Mouse (Mus musculus) mesoderm, embryonic 11.5 days (tissue): ENCODE results near the gene Cdc7.
"Not testable (repeated sequence)": the region's sequence is repeated elsewhere in the genome, so short reads cannot be mapped to it uniquely, and the experiment has no call there.

Experiments
- DNase-seq: peaks from one replicate; pipeline ENCODE4 v3.0.0-alpha.2; 2012; ENCODE audit warnings: low read depth, low spot score

Cdc7 gene

GRCm38 (mm10) chr5:106963584-106964512 lies at the start of gene Cdc7:
Gene Cdc7 (plus strand): TSS chr5:106964322.
- DNase-seq: peak; percentile 97

- DNase-seq: no peak
Measured at GRCm38 (mm10) chr5:106919315-106919714, 44.8 kb upstream of the Cdc7 start.

DNA sequence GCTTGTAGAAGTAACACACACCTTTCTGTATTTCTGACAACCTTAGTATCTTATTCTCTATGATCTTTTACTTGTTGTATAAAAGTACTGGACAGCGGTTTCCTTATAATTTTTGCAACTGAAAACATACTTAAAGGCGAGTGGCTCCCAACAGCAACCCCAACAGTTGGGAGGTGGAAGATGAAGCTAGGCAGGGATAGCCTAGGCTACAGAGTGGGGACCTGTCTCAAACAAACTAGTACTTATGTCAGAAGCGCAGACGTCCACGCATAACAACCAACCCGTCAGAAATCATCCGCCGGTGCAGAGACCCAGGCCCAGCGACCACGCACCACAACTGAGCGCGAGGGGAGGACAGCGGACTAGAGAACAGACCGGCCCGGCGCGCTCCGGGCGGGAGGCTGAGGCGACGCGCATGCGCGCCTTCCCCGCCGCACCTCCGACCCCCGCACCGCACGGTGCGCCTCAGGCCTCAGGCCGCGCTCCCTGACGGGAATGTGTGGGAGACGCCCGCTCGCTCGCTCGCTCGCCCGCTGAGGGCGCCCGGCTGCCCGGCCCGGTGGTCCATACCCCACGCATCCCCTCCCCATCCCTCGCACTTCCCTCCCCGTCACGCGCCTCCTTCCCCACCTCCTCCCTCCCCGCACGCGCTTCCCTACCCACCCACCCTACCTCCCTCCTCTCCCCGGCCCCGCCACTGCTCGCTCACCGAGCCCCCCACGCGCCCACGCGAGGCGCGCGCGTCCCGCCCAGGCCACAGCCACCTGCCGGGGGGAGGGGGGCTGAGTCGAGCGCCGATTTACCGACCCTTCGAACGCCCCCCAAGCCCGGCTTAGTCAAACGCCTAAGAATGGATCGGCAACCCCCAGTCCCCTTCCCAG lies 38.4 kb upstream of the Cdc7 start, which contains the start of gene Hfm1:
Gene Hfm1, minus strand, starts transcription at position 834 of the 881 bp plus-strand sequence.
- peak; percentile 89 for DNase-seq

- DNase-seq: peak; percentile 18
Measured at GRCm38 (mm10) chr5:106926369-106926686, 37.8 kb upstream of the Cdc7 start.

DNA sequence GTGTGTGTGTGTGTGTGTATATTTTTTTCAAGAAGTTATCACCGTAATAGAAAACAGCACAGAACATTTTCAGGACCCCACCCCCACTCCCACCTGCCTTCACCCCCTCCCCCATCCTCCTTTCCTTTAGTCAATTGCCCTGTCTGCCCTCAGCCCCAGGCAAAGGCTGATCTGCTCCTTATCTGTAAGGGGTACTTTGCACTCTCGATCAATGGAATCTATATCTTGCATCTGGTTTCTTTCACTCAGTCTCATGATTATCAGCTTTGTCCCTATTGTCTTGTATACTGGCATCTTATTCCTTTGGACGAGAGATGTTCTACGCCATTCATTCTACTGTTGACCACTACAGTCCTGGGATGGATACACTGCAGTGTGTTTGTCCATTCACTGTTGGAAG lies 36.1 kb upstream of the Cdc7 start:
- DNase-seq: no peak

- no peak for DNase-seq
Measured at GRCm38 (mm10) chr5:106946342-106946741, 17.8 kb upstream of the Cdc7 start.

- DNase-seq: no peak
Measured at GRCm38 (mm10) chr5:106948683-106949082, 15.4 kb upstream of the Cdc7 start.

- DNase-seq: peak; percentile 4
Measured at GRCm38 (mm10) chr5:106956467-106956866, 7.7 kb upstream of the Cdc7 start.

DNA sequence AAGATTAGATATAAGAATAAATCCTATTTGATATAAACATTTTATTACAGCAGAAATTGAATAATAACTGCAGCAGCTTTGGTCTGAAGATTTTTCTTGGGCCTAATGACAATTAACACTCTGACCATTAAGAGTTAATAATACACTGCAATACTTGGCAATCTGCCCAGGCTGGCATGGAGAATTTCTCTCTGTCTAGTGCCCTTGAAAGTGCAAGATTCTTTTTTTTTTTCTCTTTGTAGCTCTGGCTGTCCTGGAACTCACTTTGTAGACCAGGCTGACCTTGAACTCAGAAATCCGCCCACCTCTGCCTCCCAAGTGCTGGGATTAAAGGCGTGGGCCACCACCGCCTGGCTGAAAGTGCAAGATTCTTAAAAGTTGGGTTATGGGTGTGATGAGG lies 5.1 kb upstream of the Cdc7 start:
- no peak for DNase-seq

- no peak for DNase-seq
Measured at GRCm38 (mm10) chr5:106960451-106960850, 3.7 kb upstream of the Cdc7 start.

- no peak for DNase-seq
Measured at GRCm38 (mm10) chr5:106964513-106965014, 442 bp downstream of the Cdc7 start.

DNA sequence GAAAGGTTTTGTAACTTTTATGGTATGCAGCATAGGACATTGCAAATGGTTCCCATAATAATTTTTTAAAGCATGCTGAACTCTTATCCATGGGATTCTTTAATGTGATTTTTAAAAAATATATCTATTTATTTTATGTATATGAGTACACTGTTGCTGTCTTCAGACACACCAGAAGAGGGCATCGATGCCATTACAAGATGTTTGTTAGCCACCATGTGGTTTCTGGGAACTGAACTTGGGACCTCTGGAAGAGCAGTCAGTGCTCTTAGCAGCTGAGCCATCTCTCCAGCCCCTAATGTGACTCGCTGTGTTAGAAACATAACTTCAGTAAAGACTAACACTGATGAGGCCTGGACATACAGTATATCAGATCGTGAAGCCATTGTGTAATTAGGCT lies 2.3 kb downstream of the Cdc7 start:
- DNase-seq: no peak

DNA sequence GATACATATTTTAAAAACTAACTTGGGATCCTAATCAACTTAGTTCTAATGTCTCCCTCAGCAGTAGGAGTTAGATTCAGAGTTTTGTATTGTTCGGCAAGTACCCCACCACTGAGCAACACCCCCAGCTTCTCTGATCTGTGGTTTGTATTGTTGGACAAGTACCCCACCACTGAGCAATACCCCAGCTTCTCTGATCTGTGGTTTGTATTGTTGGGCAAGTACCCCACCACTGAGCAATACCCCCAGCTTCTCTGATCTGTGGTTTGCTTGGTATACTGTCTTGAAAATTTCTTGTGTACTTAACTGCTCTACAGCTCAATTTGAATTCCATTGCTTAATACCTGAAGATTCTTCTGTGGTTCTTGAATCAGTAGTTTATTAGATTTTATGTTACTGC lies 3.5 kb downstream of the Cdc7 start:
- no peak for DNase-seq

GRCm38 (mm10) chr5:106973883-106974282 lies 9.8 kb downstream of the Cdc7 start:
- no peak for DNase-seq

DNA sequence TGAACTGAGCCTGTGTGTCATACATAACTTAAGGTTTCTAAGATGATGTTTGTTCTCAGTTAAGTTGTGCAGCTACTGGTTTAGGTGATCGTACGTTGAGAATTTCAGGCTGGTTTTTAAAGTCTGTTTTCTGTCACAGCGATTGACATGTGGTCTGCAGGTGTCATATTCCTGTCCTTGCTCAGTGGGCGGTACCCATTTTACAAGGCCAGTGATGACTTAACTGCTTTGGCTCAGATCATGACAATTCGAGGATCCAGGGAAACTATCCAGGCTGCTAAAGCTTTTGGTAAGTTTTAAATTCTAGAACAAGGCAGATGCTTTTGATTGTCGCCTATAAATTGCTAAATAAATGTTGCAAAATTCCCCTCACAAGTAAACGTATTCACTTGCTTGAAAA lies 15.0 kb downstream of the Cdc7 start:
- DNase-seq: no peak

- DNase-seq: no peak
Measured at GRCm38 (mm10) chr5:106982298-106982952, 18.3 kb downstream of the Cdc7 start.

GRCm38 (mm10) chr5:106984934-106985333 lies 20.8 kb downstream of the Cdc7 start:
- not testable (repeated sequence) for DNase-seq

DNA sequence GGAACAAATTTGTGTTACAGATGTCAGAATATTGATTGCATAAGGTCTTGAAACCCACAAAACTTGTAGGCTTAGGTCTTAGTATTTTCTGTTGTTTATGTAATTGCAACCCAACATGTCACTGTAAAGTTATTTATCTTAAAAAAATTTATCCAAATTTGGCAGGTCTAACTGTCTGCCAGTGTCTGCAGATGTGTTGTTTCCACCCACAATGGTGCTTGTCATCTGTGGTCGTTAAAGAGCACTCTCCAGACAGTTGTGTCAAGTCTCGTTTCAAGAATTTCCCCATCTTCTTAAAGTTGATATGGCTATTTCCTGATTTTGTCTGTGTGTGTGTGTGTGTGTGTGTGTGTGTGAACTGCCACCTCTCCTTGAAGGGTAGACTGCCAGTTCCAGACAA lies 21.5 kb downstream of the Cdc7 start:
- DNase-seq: no peak

GRCm38 (mm10) chr5:106989181-106989580 lies 25.1 kb downstream of the Cdc7 start:
- no peak for DNase-seq

DNA sequence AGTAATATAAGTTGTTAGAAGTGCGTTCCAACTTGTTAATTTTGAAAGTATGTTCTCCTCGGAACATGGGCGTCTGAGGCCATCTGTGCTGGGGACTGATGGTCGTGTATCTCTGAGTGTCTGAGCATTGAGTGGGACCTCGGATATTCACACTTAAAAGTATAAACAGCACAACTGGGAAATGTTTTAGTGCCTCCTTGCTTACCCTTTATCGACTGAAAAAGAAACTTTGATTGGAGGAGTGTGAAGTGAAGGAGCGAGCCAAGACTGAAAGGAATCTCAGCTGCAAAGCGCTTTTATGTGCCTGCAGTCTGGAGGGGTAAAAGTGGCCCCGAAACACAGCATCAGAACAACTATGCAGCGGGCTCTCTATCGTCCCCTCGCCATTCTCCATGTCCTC lies 25.7 kb downstream of the Cdc7 start:
- DNase-seq: no peak

DNA sequence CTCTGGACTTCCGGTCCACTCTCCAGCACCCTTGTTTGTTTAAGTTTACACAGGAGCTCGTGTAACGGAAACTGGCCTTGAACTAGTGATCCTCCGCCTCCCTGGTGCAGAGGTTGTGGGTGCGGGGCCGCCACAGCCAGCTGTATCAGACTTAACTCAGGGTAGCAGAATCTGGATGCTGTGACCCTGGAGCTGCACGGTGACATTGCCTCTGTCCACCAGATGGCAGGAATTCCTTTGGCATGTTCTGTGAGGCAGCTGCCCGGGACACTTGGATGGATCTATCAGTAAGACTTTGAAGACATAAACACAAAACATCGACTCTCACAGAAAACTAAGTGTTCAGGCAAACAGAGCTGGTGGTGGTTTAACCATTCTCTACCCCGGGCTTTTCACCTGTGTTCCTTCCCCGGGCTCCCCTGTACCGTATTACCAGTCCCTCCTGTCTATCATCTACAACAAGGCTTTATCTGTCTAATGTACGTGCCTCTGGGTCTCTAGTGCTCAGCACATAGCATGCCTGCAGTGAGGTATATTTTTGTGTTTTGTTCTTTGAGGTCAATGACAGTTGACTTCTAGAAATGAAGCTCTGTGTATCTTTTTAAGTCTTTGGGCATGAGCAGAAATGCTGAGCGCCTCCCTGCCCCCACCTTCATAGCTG lies 26.6 kb downstream of the Cdc7 start:
- DNase-seq: peak; percentile 72
